Mouse (Mus musculus) right cerebral cortex, postnatal 36 days (tissue): ENCODE measurements around the gene Nupr1.
"Not testable (repeated sequence)": the region's sequence is repeated elsewhere in the genome, so short reads cannot be mapped to it uniquely, and the experiment has no call there.

Experiments
- DNase-seq, 2 experiments: peaks; one replicate each; pipeline ENCODE4 v3.0.0; 2022; ENCODE audit warnings: low spot score in 2 of 2, mixed read lengths in 1 of 2

The Nupr1 gene

DNA sequence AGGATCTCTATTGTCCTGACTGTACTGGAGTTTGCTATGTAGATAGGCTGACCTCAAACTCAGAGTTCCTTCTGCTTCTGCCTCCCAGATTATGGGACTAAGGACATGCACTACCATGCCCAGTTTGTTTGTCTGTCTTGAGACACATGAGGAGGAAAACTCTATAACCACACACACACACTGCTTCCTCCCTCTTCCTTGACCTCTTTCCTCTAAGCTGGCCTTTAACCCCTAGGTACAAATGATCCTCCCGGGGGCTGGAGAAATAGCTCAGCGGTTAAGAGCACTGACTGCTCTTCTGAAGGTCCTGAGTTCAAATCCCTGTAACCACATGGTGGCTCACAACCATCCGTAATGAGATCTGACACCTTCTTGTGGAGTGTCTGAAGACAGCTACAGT, 13.7 kb upstream of the Nupr1 start:
- no peak for DNase-seq

- DNase-seq: not testable (repeated sequence)
Observed at GRCm38 (mm10) chr7:126643244-126643617, 12.6 kb upstream of the Nupr1 start.

- DNase-seq: no peak
Observed at GRCm38 (mm10) chr7:126642545-126643243, 12.0 kb upstream of the Nupr1 start.

- no peak for DNase-seq
Observed at GRCm38 (mm10) chr7:126636733-126637520, 6.3 kb upstream of the Nupr1 start.

- no peak for DNase-seq
Observed at GRCm38 (mm10) chr7:126635375-126635774, 4.7 kb upstream of the Nupr1 start.

- no peak for DNase-seq
Observed at GRCm38 (mm10) chr7:126632478-126632877, 1.8 kb upstream of the Nupr1 start.

GRCm38 (mm10) chr7:126629915-126630314, 746 bp downstream of the Nupr1 start:
- DNase-seq: no peak

DNA sequence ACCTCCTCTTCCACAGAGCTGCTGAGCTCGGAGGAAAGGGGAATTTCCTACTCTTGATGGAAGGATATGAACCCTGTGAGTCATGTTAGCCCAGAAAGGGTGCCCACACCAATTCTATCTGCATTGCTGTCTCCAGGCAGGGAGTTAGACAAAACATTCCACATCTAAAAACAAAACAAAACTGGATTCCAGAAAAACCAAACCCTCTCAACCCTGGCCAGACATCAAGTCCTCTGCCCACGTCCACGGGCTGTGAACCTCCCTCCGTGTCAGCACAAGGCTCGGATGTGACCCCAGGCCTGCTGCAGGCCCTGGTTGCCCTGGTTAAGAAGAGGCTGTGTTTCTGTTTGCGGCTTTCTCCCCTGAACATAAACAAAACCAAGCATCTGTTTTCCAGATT, 2.5 kb downstream of the Nupr1 start:
- DNase-seq: no peak

GRCm38 (mm10) chr7:126625807-126626600, 4.7 kb downstream of the Nupr1 start:
- no peak for DNase-seq

DNA sequence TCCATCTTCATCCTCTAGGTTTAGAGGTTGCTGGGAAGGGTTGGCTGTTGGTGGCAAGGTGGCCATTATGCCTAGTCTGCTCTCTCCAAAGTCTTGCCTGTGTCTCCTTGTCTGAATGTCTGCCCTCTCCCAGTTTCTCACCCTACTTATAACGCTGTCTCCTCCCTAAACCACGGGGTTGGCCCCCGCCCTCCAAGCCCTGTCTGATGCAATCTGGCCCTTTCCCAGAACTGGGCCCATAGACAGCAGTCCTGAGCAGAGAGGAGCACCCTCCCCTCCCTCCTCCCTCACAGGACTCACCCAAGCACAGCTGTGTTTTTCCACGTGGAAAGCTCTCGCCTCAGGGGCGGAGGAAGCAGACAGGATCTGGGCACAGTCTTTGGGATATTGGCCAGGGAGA, 5.3 kb downstream of the Nupr1 start:
- DNase-seq: peak in 1 of 2 experiments; percentile 33

DNA sequence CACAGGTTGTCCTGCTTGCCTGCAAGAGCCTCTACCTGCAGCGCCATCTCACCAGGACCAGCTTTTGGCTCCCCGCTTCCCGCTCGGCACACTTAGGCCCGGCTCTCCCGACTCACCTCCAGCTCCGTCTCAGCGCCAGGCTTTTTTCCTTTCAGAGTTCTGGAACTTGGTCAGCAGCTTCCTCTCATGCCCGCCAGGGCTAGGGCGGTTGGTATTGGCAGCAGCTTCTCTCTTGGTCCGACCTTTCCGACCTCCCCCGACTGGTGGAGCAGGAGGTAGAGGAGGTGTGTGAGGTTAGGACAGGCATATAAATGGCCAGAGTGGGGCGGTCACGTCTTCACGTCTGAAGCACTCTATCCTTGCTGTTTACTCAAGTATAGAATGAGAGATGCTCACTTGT, 5.9 kb downstream of the Nupr1 start:
- no peak for DNase-seq

GRCm38 (mm10) chr7:126623381-126623780, 7.3 kb downstream of the Nupr1 start:
- no peak for DNase-seq

DNA sequence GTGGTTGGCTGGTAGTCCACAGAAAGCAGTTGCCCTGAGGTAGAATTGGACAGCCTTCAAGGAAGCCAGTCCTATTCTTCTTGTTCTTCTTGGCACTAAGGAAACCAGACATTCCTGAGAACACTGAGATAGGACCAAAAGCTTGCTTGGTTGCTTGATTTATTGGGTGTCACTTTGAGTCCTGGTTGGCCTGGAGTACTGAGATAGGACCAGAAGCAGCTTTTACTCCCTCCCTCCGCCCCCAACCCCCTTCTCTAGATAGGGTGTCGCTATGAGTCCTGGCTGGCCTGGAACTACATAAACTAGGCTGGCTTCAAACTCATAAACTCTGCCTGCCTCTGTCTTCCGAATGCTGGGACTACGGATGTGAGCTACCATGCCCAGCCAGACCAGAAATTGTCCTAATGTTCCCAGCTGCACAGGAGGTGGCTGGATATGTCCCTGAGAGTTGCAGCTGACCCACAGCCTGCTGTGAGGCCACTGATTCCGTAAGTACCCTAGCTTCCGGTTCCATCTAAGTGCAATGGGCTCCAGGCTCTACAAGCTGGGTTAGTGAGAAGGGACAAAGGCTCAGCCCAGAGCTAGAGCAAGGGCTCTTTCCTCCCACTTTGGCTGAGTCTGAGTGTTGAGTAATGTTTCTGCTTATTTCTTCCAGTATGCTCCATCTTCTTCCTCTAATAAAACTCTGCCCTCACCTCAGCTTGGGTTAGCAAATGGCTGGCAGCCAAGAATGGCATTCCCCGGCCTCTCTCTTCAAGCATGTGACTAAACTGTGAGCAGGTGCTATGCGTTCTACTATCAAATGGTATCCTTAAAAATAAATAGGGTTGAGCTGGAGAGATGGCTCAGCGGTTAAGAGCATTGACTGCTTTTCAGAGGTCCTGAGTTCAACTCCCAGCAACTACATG, 9.0 kb downstream of the Nupr1 start:
- DNase-seq: no peak

GRCm38 (mm10) chr7:126619559-126620275, 10.9 kb downstream of the Nupr1 start:
- no peak for DNase-seq

GRCm38 (mm10) chr7:126616707-126617106, 14.0 kb downstream of the Nupr1 start:
- DNase-seq: no peak

DNA sequence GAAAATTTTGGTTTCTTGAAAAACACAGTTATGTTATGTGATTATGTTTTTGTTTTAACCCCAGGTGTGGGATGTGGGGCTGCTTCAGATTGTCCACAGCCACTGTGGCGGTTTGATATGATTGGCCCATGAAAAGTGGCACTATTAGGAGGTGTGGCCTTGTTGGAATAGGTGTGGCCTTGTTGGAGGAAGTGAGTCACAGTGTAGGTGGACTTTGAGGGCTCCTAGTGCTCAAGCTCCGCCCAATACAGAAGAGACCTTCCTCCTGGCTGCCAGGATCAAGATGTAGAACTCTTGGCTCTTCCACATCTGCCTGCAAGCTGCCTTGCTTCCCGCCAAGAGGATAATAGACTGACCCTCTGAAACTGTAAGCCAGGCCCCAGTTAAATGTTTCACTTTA, 17.9 kb downstream of the Nupr1 start:
- no peak for DNase-seq

DNA sequence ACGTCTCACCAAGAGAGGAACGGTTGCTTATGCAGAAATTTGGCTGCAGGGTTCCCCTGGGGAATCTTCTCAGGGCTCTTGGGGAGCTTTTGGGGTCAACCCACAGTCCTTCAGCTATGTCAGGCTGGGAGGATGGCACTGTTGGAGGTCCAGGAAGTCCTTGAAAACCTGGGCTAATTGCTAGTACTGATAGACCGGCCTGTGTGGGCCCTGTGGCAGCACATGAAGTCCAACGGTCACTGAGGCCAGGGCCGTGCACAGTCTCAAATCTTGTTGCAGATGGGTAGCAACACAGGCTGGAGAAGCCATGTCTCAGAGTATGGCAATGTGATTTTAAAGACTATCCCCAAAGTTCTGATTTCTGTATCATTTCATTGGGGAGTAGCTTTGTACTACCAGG, 22.9 kb downstream of the Nupr1 start:
- DNase-seq: no peak

DNA sequence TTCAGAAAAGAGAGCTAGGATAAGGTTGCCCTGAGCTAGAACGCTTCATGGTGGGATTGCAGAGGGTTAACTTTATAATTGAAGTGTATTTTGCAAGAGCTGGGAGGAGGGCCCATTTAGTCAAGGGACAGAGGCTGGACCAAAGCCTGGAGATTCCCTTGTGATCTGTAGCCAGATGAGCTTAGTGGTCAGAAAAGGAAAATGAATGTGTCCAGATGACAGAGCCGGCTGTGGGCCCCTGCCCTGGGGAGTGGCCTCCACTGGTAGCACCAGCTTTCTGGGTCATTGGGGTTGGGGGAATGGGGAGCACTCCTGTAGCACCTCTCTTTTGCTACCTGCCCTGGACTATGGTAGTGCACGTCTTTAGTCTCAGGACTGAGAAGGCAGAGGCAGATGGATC, 23.6 kb downstream of the Nupr1 start:
- no peak for DNase-seq

DNA sequence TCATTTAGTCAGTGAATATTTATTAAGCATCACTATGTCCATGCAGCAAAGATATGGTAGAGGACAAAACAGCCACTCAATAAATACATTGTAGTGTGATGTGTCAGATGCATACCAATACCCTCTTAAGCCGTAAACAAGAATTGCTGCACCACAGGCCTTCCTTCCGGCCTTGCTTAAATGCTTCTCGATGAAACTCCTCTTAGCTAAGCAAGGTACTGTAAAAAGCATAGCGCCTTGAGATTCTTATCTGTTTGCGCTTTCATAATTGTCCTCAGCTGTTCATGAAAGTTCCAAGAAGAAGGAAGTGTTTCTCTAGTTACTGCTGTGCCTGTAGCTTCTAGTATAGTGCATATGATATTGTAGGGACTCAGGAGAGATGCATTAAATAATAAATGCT, 24.1 kb downstream of the Nupr1 start:
- DNase-seq: no peak

- DNase-seq: no peak
Observed at GRCm38 (mm10) chr7:126602650-126603049, 28.0 kb downstream of the Nupr1 start.

DNA sequence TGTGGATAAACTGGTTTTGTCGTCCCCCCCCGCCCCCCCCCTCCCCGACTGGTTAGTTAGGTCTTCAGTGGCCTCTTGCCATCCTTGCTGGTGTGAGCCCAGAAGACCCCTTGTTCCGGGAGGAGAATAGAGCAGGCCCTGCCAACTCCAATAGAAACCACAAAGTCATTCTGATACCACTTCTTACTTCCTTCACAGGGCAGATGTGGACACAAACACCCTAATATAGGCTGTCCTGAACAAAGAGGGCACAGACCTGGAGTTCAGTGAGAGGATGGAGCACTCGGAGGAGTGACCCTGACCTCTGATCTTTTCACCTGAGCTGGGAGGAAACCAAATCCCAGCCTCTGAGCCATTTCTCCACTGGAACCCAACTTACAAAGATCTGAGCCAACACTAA, 28.8 kb downstream of the Nupr1 start:
- DNase-seq: no peak
